Mouse (Mus musculus): ENCODE data around the gene Klri2. TPM values are rescaled to one million over a fixed set of nuclear protein-coding genes. Genes with fewer than 3 reads are reported as not detected.

Gene Klri2
- polyA plus RNA-seq (2014; fragmentation: Illumina TruSeq; extraction: RNeasy Lipid Tissue Mini Kit (QIAGEN cat#74804); ENCODE audit: low read depth, low replicate concordance), result not detected

GRCm38 (mm10) chr6:129740069-129740721 is at the start of gene Klri2:
TSS of gene Klri2 (minus strand) at chr6:129740484.

GRCm38 (mm10) chr6:129784170-129784569 is 43.9 kb upstream of the Klri2 start, which contains the start of gene Gm156:
TSS of gene Gm156 (minus strand) at chr6:129784270.

GRCm38 (mm10) chr6:129717032-129717431 is 23.3 kb downstream of the Klri2 start, which contains the start of gene Klri1:
TSS of gene Klri1 (minus strand) at chr6:129717132.

Other genes starting within 250 kb of the Klri2 start
- gene Olr1, start 233.3 kb downstream of the Klri2 start, polyA plus RNA-seq (2014; fragmentation: Illumina TruSeq; extraction: RNeasy Lipid Tissue Mini Kit (QIAGEN cat#74804); ENCODE audit: low read depth, low replicate concordance), result 0.12 TPM
- gene Tmem52b, start 227.9 kb downstream of the Klri2 start, polyA plus RNA-seq (2014; fragmentation: Illumina TruSeq; extraction: RNeasy Lipid Tissue Mini Kit (QIAGEN cat#74804); ENCODE audit: low read depth, low replicate concordance), result 745 TPM
- gene Gabarapl1, start 207.3 kb downstream of the Klri2 start, polyA plus RNA-seq (2014; fragmentation: Illumina TruSeq; extraction: RNeasy Lipid Tissue Mini Kit (QIAGEN cat#74804); ENCODE audit: low read depth, low replicate concordance), result 242 TPM
- gene Klre1, start 162.6 kb downstream of the Klri2 start, polyA plus RNA-seq (2014; fragmentation: Illumina TruSeq; extraction: RNeasy Lipid Tissue Mini Kit (QIAGEN cat#74804); ENCODE audit: low read depth, low replicate concordance), result 0.40 TPM
- gene Klrd1, start 148.7 kb downstream of the Klri2 start, polyA plus RNA-seq (2014; fragmentation: Illumina TruSeq; extraction: RNeasy Lipid Tissue Mini Kit (QIAGEN cat#74804); ENCODE audit: low read depth, low replicate concordance), result 2.7 TPM
- gene Klrk1, start 116.6 kb downstream of the Klri2 start, polyA plus RNA-seq (2014; fragmentation: Illumina TruSeq; extraction: RNeasy Lipid Tissue Mini Kit (QIAGEN cat#74804); ENCODE audit: low read depth, low replicate concordance), result 1.2 TPM
- not detected for gene Klrc3, start 97.1 kb downstream of the Klri2 start, polyA plus RNA-seq (2014; fragmentation: Illumina TruSeq; extraction: RNeasy Lipid Tissue Mini Kit (QIAGEN cat#74804); ENCODE audit: low read depth, low replicate concordance)
- 0.40 TPM for gene Klrc2, start 79.8 kb downstream of the Klri2 start, polyA plus RNA-seq (2014; fragmentation: Illumina TruSeq; extraction: RNeasy Lipid Tissue Mini Kit (QIAGEN cat#74804); ENCODE audit: low read depth, low replicate concordance)
- gene Klrc1, start 61.5 kb downstream of the Klri2 start, polyA plus RNA-seq (2014; fragmentation: Illumina TruSeq; extraction: RNeasy Lipid Tissue Mini Kit (QIAGEN cat#74804); ENCODE audit: low read depth, low replicate concordance), result 0.44 TPM
- gene Klri1, start 23.4 kb downstream of the Klri2 start, polyA plus RNA-seq (2014; fragmentation: Illumina TruSeq; extraction: RNeasy Lipid Tissue Mini Kit (QIAGEN cat#74804); ENCODE audit: low read depth, low replicate concordance), result 0.81 TPM
- not detected for gene Gm156, start 43.8 kb upstream of the Klri2 start, polyA plus RNA-seq (2014; fragmentation: Illumina TruSeq; extraction: RNeasy Lipid Tissue Mini Kit (QIAGEN cat#74804); ENCODE audit: low read depth, low replicate concordance)
- not detected for gene Gm17631, start 122.2 kb upstream of the Klri2 start, polyA plus RNA-seq (2014; fragmentation: Illumina TruSeq; extraction: RNeasy Lipid Tissue Mini Kit (QIAGEN cat#74804); ENCODE audit: low read depth, low replicate concordance)
- not detected for gene Klra17, start 136.2 kb upstream of the Klri2 start, polyA plus RNA-seq (2014; fragmentation: Illumina TruSeq; extraction: RNeasy Lipid Tissue Mini Kit (QIAGEN cat#74804); ENCODE audit: low read depth, low replicate concordance)
- gene Klra5, start 177.2 kb upstream of the Klri2 start, polyA plus RNA-seq (2014; fragmentation: Illumina TruSeq; extraction: RNeasy Lipid Tissue Mini Kit (QIAGEN cat#74804); ENCODE audit: low read depth, low replicate concordance), result not detected

All from kidney, adult 10 weeks (tissue).